8 mouse cellular contexts compared by ENCODE assay signal in the genomic region with DNA sequence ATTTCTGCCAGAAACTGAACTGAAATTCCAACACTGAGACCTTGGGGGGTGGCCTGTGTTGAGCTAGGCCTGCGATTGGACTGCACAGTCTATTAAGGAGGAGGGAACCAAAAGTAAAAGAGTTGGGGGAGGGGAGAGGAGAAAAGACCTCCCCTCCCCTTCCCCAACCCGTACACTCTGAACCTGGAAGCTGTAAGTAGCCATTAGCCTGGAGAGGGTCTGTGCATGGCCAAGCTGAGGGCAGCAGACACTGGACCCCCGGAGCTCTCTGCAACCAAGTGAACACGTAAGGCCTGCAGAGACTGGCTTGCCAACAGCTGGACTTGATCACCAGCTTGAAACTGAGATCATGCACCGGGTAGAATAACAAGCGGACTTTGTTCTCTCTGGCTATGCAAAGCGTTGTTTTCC. TPM values are rescaled to one million over a fixed set of nuclear protein-coding genes. Genes with fewer than 3 reads are reported as not detected.
DNase-seq lines count a peak whose midpoint lies in the region; ATAC-seq and TF ChIP-seq lines count a peak whose summit lies in the region.

A gene (plus strand): TSS at position 186 of the 411 bp plus-strand sequence.

- H3K4me2 ChIP-seq in midbrain, embryonic 11.5 days, result no peak within 1 kb of the TSS
- H3K4me2 ChIP-seq in hindbrain, embryonic 13.5 days, result peak within 1 kb of the TSS; percentile 17; the same call in 1 of the 2 replicates

- H3K9me3 ChIP-seq in midbrain, embryonic 10.5 days (replicated peaks), result no peaks in the 10 kb centered on the region
- no peaks in the 10 kb centered on the region for H3K9me3 ChIP-seq in midbrain, embryonic 11.5 days (ENCODE audit: control insufficient read depth, low read length)
- H3K9me3 ChIP-seq in hindbrain, embryonic 13.5 days, result no peaks in the 10 kb centered on the region

- WGBS in midbrain, embryonic 10.5 days, result 63% methylated on average over 7 of the region's 7 CpGs
- WGBS in midbrain, embryonic 11.5 days, result 65% methylated on average over 7 of the region's 7 CpGs
- 71% methylated on average over 7 of the region's 7 CpGs for WGBS in hindbrain, embryonic 13.5 days
- 42% methylated on average over 7 of the region's 7 CpGs for WGBS in lung, adult 2 months

- no peak within 1 kb of the TSS for H3K4me3 ChIP-seq in midbrain, embryonic 10.5 days
- no peak within 1 kb of the TSS for H3K4me3 ChIP-seq in midbrain, embryonic 11.5 days (ENCODE audit: low read depth, low read length)
- H3K4me3 ChIP-seq in hindbrain, embryonic 13.5 days, result peak within 1 kb of the TSS; percentile 1; the same call in 1 of the 2 replicates
- peak within 1 kb of the TSS; percentile 61 for H3K4me3 ChIP-seq in lung, adult 2 months (replicated peaks; ENCODE audit: extremely low read depth, low read depth, low read length)
- H3K4me3 ChIP-seq in testis, adult 2 months (ENCODE audit: control insufficient read depth, low read depth, low read length), result peak within 1 kb of the TSS; percentile 23

- peak; percentile 39 for DNase-seq in midbrain, embryonic 10.5 days (ENCODE audit: low spot score)
- no peak for DNase-seq in midbrain, embryonic 11.5 days (ENCODE audit: low spot score, missing footprints)
- peak; percentile 41 for DNase-seq in gastrocnemius, adult 18-20 months (ENCODE audit: low spot score)
- DNase-seq in layer of hippocampus, postnatal 10 days (ENCODE audit: low spot score in 2 of 2), result peak; percentile 9 to 18
- no peak for DNase-seq in lung, adult 2 months
- DNase-seq in thymus, postnatal 10 days (ENCODE audit: low spot score in 2 of 2), result no peak

- H3K27ac ChIP-seq in midbrain, embryonic 10.5 days (replicated peaks), result no peak within 1 kb of the TSS; the same call in 1 of the 2 replicates
- no peak within 1 kb of the TSS for H3K27ac ChIP-seq in midbrain, embryonic 11.5 days (ENCODE audit: low read depth, low read length)
- H3K27ac ChIP-seq in hindbrain, embryonic 13.5 days, result no peak within 1 kb of the TSS
- 0 out of 2 replicates have a peak within 1 kb of the TSS, but pooled peaks have one; percentile 23 for H3K27ac ChIP-seq in testis, adult 2 months (ENCODE audit: control insufficient read depth, insufficient read depth, low read depth, low read length)

- no peak within 1 kb of the TSS for H3K9ac ChIP-seq in midbrain, embryonic 11.5 days (ENCODE audit: low read length)
- H3K9ac ChIP-seq in hindbrain, embryonic 13.5 days, result no peak within 1 kb of the TSS

- no peak for TF ChIP-seq CTCF in lung, adult 2 months (IDR thresholded peaks at IDR 0.05; ENCODE audit: insufficient read depth, low read length)
- no peak for TF ChIP-seq CTCF in testis, adult 2 months (IDR thresholded peaks at IDR 0.05; ENCODE audit: control insufficient read depth, insufficient read depth, insufficient replicate concordance, low read depth, low read length)

- no peaks in the 10 kb centered on the region for H3K36me3 ChIP-seq in midbrain, embryonic 10.5 days
- no peaks in the 10 kb centered on the region for H3K36me3 ChIP-seq in midbrain, embryonic 11.5 days (ENCODE audit: control insufficient read depth, insufficient read depth, low read length)
- H3K36me3 ChIP-seq in hindbrain, embryonic 13.5 days, result no peaks in the 10 kb centered on the region
- no peaks in the 10 kb centered on the region for H3K36me3 ChIP-seq in testis, adult 2 months (ENCODE audit: control insufficient read depth, insufficient read depth, low read length)

- H3K4me1 ChIP-seq in midbrain, embryonic 10.5 days, result peaks cover 5% of the 10 kb centered on the region; the same call in 1 of the 2 replicates
- no peaks in the 10 kb centered on the region for H3K4me1 ChIP-seq in midbrain, embryonic 11.5 days (ENCODE audit: control insufficient read depth, insufficient read depth, low read length)
- no peaks in the 10 kb centered on the region for H3K4me1 ChIP-seq in hindbrain, embryonic 13.5 days (replicated peaks)
- no peaks in the 10 kb centered on the region for H3K4me1 ChIP-seq in lung, adult 2 months (ENCODE audit: control insufficient read depth, insufficient read depth, low read length)
- no peaks in the 10 kb centered on the region for H3K4me1 ChIP-seq in testis, adult 2 months (ENCODE audit: control insufficient read depth, insufficient read depth, low read length)

- ATAC-seq in midbrain, embryonic 11.5 days (ENCODE audit: low FRiP score), result no peak
- ATAC-seq in hindbrain, embryonic 13.5 days (ENCODE audit: low FRiP score), result no peak

- no peaks in the 10 kb centered on the region for H3K27me3 ChIP-seq in midbrain, embryonic 10.5 days (ENCODE audit: low read depth, poor library complexity, severe bottlenecking)
- no peaks in the 10 kb centered on the region for H3K27me3 ChIP-seq in midbrain, embryonic 11.5 days (ENCODE audit: control insufficient read depth, insufficient read depth, low read length)
- no peaks in the 10 kb centered on the region for H3K27me3 ChIP-seq in hindbrain, embryonic 13.5 days
- H3K27me3 ChIP-seq in testis, adult 2 months (ENCODE audit: control insufficient read depth, insufficient read depth, low read length), result no peaks in the 10 kb centered on the region

- TF ChIP-seq POLR2A in lung, adult 2 months (IDR thresholded peaks at IDR 0.05; ENCODE audit: borderline replicate concordance, extremely low read depth, low read depth, low read length), result no peak
- TF ChIP-seq POLR2A in testis, adult 2 months (IDR thresholded peaks at IDR 0.05; ENCODE audit: control insufficient read depth, low read depth, low read length), result no peak

RNA-seq across cellular contexts. Expression of the gene that starts here (rescaled TPM):
- 5.2 and 6.2 TPM in 2 replicates for polyA plus RNA-seq in midbrain, embryonic 10.5 days (2016; fragmentation: Nextera tagmentation; extraction: Ambion mirVana)
- polyA plus RNA-seq in midbrain, embryonic 11.5 days (2014; fragmentation: Nextera tagmentation; extraction: Ambion mirVana), result 6.8 and 8.2 TPM in 2 replicates
- 1 to 10 TPM; 1.5 to 1.7 TPM for total RNA-seq in gastrocnemius, adult 18-20 months (2021)
- polyA plus RNA-seq in hindbrain, embryonic 13.5 days (2015; fragmentation: Nextera tagmentation; extraction: Ambion mirVana), result 4.1 and 4.3 TPM in 2 replicates
- 1 to 10 TPM; 7.9 to 9.4 TPM for total RNA-seq in layer of hippocampus, postnatal 10 days (2021)
- 7.4 and 11.1 TPM in 2 replicates for polyA plus RNA-seq in lung, adult 2 months (2012; rRNA removed)
- 0.51 and 0.70 TPM in 2 replicates for polyA plus RNA-seq in testis, adult 2 months (2012; rRNA removed)

Comparison
In these comparisons a context has a peak if more than half of its experiments do, and no peak if none do; other contexts are left out.
1. DNase-seq: peak in midbrain, embryonic 10.5 days (single experiment), gastrocnemius, adult 18-20 months (single experiment) and layer of hippocampus, postnatal 10 days (2 of 2); none in midbrain, embryonic 11.5 days (single experiment), lung, adult 2 months (single experiment) and thymus, postnatal 10 days (0 of 2).
2. H3K4me3 ChIP-seq: peak in hindbrain, embryonic 13.5 days (single experiment), lung, adult 2 months (single experiment) and testis, adult 2 months (single experiment); none in midbrain, embryonic 10.5 days (single experiment) and midbrain, embryonic 11.5 days (single experiment).